Mouse (Mus musculus) skeletal muscle tissue, adult 2 months (tissue): Measurements from ENCODE around the gene Rfx7.
A peak's percentile ranks its signal among the peaks of the same experiment; 100 is the strongest.

Source experiments
- DNase-seq: peaks from one replicate; pipeline ENCODE4 v3.0.0-alpha.2; 2012; ENCODE audit warnings: low read depth, low spot score

Rfx7 gene

GRCm38 (mm10) chr9:72531996-72532380 lies at the start of gene Rfx7:
Rfx7 (plus strand) TSS chr9:72532240.
- DNase-seq: peak; percentile 67

DNA sequence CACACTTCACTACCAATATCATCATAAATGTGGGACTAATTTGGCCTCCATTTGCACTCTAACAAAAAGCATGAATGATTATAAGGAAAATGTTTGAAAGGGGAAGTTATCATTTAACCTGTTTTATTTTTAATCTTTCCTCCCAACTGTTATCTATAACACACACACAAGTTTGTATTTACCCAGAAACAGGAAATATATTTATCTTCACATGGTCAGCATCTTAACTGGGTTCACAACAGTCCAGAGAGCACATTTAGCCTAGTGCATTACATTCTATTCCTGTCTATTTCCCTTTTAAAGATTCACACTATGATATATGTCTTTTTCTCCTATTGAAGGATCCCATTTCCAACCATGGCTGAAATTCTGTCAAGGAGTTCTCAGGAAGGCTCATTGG lies 43.5 kb upstream of the Rfx7 start:
- DNase-seq: no peak

DNA sequence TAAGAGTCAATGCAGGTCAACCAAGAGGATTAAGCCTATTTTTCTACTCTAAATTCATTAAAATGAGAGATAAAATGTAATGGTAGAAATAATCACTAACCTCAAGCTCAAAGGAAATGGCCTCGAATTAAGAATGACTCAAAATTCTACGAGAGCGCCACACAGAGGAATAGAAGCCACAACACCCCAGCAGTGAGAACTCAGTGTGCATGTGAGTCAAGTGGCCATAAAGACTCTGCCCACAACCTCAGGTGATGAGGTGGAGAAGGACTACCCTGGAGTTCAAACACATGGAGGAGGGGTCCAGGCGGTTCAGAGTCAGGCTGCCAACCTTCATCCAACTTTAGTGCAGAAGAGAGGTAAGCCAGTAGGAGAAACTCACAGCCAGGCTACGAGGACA lies 42.9 kb upstream of the Rfx7 start:
- no peak for DNase-seq

DNA sequence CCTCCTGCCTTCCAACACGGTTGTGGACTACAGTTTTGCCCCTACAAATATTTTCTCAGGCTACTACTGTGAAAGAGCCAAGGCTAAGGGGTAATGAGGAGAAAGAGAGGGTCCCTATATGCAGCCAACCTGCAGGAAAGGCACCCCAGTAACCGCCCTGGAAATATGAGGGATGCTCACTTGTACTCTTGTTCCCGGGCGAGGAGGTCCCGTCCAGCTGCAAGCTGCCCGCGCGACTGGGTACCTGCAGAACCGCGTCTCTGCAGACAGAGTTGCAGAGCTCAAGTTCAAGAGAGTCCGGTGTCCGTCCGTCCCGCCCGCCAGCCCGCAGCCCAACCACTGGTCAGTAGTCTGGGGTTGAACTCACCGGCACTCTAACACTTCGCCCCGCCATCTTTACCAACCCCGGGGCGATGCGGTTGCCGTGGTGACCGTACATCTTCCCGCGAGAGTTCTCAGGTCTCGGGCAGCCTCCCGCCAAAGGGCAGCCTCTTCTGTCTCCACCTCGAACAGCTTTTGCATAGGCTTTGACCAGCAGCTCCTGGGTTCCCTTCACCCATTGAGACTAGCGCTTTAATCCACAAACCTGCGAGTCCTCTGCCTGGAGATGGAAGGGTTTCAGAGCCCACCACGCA lies 40.4 kb upstream of the Rfx7 start:
- peak; percentile 78 for DNase-seq

- no peak for DNase-seq
Measured at GRCm38 (mm10) chr9:72492194-72492565, 39.9 kb upstream of the Rfx7 start, which contains the start of gene Tex9. Tex9 (minus strand) TSS chr9:72492212.

DNA sequence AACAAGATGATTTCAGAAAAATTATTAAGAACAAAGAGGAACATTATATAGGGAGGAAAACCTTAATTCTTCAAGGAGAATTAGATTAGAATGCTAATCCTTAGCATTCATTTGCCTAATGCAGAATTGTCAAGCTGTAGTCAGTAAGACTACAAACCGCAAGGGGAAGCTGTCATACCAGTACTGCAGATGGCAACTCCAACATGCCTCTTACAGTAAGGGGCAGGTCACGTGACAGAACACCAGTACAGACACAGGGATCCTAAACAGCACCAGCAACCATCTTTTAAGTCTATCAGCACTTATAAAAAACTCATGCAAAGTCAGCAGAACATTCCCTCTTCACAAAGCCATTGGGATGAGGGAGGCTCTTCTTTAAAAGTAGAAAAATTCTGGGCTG lies 38.6 kb upstream of the Rfx7 start:
- no peak for DNase-seq

- DNase-seq: no peak
Measured at GRCm38 (mm10) chr9:72493984-72494685, 37.9 kb upstream of the Rfx7 start.

DNA sequence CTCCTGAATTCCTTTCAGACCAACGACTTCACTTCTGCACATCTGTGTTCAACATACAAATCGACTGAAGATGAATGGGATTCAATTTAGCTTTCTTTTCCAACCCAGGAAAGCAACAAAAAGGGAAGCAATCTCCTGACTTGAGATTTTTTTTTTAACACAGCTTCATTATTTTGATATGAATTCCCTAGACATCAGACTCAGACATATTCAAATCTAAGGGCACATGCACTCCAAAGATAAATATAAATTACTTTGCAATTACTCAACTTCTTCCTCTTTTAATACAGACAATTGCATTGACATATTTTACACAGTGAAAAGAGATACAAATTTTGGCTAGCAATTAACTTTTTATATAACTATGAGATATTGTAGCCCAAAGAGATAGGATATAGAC lies 35.3 kb upstream of the Rfx7 start:
- no peak for DNase-seq

GRCm38 (mm10) chr9:72497171-72497570 lies 34.9 kb upstream of the Rfx7 start:
- DNase-seq: no peak

DNA sequence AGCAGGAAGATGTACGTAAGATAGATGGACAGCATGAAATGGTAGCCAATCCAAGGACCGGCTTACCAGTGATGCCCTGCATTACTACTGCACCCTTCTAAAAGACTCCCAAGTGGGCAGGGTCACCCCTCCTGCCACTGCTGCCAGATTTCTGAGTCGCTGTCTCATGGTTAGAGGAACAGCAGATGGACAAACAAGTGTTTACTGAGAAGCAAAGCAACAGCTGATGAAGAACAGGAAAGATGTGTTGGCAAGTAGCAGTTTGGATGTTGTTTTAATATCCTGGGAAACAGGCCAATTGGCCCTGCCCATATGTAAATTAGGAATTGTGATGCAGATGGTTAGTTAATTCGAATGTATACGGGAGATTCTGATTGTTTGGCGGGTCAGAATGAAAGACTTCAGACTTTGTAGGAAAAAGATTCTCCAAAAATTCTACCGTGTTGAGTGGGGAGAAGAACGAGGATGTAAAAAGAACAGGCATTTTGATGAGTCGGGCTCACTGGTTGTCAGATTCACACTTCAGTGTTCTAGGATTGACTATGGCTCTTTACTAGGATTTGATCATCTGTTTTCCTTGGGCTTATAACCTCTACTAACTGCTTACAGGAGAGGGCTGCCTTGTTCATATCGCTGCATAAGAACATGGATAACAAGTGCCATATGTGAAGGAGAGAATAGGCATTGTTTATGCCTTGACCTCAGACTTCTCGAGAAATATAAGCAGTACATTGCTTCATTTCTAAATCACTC lies 19.6 kb upstream of the Rfx7 start:
- DNase-seq: no peak

- no peak for DNase-seq
Measured at GRCm38 (mm10) chr9:72515366-72515765, 16.7 kb upstream of the Rfx7 start.

DNA sequence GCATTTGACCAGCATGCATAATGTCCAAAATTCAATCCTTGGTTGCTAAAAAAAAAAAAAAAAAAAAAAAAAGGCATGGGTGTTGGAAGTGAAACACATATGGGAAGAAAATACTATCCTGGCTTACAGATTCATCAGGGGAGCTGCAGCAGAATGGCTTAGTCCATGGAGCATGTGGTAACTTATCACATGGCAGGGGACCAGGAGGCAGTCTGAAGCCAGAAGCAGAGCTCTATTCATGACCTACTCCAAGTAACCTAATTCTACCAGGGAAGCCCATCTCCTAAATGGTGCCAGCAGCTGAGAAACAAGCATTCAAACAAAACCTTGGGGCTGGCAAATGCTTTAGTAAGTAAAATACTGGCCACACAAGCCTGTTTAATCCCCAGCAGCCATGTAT lies 12.8 kb upstream of the Rfx7 start:
- peak; percentile 17 for DNase-seq

DNA sequence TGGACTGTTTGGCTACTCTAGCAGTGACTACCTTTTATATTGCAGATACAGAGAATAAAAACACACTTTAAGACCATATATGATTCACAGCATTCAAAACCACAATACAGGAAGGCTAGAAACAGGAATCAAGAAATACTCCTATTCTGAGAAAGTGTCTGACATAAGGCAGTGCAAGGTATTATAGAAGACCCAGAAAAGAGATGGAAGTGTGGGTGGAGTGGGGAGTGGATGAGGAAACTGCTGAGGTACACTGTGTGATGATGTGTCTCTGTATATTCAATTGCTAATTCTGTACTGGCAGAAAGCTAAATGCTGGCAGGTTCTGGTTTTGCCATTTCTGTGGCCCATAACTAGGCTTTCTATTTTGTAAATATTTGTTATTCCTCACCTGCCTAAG lies 11.2 kb upstream of the Rfx7 start:
- no peak for DNase-seq

DNA sequence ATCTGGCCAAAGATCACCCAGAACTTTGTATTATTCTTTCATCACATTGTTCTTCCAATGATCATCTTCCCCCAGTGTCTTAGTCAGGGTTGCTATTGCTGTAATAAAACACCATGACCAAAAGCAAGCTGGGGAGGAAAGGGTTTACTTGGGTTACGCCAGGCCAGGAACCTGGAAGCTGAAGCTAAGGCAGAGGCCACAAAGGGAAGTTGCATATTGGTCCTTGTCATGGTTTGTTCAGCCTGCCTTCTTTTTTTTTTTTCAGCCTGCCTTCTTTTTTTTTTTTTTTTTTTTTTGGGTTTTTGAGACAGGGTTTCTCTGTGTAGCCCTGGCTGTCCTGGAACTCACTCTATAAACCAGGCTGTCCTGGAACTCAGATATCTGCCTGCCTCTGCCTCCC lies 5.9 kb upstream of the Rfx7 start:
- no peak for DNase-seq

DNA sequence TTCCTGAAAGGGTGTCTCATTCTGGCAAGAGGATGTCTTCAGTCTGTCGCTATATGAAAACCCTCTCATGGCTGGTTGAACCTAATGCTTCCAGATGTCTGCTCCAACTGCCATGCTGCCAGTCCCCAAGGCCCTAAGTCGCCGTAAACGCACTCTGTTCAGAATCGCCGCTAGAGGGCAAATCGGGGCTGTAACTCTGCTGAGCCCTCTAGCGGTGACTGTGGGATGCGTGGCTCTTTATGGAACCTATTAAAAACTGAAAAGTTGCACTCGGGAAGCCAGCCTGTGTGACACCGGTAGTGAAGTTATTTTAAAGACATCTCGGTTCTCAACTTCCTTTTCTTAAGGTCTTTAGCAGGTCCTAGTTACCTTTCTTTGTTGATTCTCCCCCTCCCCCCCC lies 1.8 kb upstream of the Rfx7 start:
- DNase-seq: peak; percentile 90

DNA sequence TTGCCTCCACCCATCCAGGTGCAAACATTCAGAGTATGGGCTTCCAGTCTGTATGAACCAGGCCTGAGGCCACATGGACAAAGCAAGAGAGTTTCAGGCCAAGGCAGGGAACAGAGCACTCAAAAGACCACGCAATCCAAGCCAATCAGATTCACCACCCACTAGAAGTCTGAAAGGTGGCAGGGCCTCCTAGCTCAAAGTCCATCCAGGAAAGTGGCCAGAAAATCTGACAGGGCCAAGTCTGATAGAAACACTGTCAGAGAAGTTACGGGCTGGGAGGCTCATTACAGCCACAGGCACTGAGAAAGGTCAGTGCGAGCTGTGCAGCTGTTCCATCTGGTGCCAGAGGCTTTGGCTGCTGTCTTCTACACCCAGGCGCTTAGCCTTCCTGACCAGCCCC lies 1.2 kb upstream of the Rfx7 start:
- DNase-seq: peak; percentile 87

DNA sequence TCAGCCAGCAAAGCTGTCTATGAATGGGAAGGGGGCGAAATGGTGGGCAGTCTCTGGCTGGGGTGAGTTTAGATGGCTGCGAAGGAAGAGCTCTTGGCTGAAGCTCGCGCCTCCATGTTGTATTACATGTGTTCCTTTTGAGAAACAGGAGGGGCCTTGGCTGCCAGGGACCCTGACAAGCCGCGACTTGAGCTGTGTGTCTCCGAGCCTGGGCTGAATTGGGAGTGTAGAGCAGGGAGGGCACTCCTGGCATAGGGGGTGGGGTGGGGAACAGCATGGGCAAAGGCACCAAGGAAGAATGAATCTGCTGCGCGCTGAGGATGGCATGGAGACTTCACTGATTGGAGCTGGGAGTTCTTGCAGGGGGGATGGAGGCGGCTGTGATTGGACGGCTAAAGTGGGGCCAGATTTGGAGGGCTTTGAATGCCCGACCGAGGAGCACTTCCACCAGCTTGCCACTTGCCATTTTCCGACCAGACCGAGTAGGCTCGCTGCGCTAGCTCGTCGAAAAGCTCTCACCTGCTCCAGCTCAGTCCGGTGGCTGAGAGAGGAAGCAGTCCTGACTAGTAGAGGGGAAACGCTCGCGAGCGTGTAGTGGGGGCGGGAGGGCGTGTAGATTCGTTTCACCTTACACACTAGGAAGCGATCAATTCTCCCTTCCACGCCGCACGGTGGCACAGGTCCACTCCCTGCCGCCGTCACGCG lies 597 bp upstream of the Rfx7 start:
- DNase-seq: peak; percentile 87

DNA sequence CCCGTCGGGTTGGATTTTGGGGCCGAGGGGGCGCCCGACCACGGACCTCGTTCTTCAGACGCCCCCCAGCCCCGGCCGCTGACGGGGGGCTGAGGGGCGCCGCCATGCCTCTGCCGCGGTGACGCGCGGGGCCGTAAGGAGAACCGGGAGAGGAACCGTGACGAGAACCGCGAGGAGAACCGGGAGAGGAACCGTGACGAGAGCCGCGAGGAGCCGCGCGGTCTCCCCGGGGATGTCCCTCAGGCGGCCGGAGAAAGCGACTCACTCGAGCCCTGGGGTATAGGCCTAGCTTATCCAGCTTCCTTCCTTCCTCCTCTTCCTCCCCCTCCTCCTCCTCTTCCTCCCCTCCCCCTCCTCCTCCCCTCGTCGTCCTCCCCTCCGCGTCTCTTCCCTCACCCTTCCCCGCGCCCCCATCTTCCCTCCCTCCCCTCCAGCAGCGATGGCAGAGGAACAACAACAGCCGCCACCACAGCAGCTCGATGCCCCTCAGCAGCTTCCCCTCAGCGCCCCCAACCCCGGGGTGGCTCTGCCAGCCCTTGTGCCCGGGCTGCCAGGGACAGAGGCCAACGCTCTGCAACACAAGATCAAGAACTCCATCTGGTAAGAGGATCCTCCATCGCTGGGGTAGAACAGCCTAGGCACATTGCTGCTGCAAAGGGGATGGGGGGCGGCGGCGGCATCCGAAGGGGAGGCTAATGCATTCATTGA lies 495 bp downstream of the Rfx7 start:
- peak; percentile 47 for DNase-seq

DNA sequence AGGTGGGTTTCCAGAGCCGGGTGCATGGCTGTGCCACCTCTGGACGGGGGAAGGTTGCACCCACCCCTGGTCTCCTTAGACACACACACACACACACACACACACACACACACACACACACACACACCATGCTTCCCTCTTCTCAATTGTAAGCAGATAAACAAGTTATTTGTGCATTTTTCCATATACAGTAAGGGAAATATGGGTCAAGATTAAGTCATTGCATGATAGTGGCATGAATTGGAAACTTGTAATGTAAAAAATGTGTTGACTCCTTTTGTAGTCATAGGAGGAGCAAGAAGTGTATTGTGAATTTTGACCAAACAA lies 1.0 kb downstream of the Rfx7 start:
- DNase-seq: no peak

DNA sequence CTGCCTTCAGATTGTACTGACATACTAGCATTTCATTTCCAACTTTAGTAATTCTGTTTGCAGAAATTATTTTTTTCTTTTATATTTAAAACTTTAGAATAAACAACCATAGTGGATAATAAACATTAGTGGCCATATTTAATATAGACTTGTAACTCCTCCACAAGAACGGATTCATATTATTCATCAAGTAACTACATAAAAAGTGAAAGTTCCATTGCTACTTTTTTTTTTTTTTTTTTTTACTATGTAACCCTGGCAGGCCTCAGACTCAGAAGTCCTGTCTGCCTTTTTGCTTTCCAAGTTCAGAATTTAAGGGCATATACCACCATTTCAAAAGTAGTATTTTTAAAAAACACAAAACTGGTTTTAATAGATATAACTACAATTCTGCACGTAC lies 2.9 kb downstream of the Rfx7 start:
- no peak for DNase-seq

- no peak for DNase-seq
Measured at GRCm38 (mm10) chr9:72535394-72535793, 3.4 kb downstream of the Rfx7 start.

GRCm38 (mm10) chr9:72537086-72537485 lies 5.0 kb downstream of the Rfx7 start:
- no peak for DNase-seq
